Mouse (Mus musculus) adrenal gland, postnatal 36 days (tissue): ENCODE data around the gene Scg3. TPM values are rescaled to one million over a fixed set of nuclear protein-coding genes. Genes with fewer than 3 reads are reported as not detected.
A peak's percentile ranks its signal among the peaks of the same experiment; 100 is the strongest.
"Not testable (repeated sequence)": the region's sequence is repeated elsewhere in the genome, so short reads cannot be mapped to it uniquely, and the experiment has no call there.

Experiments
- DNase-seq, 2 experiments: peaks; one replicate each; pipeline ENCODE4 v3.0.0; 2021; ENCODE audit warnings: mixed read lengths in 1 of 2
- total RNA-seq, 2 experiments: library from RNA; stranded (reverse); gene quantifications; 2 replicates each; pipeline ENCODE4 v1.2.3; 2021

The Scg3 gene
- total RNA-seq, 2 experiments from 2014 or later, result 19.9 to 20.2 TPM

GRCm38 (mm10) chr9:75625556-75626307, 58.1 kb downstream of the Scg3 start, which contains the start of gene Lysmd2:
Lysmd2 (plus strand) TSS chr9:75625741.
- peak; percentile 90 for DNase-seq

DNA sequence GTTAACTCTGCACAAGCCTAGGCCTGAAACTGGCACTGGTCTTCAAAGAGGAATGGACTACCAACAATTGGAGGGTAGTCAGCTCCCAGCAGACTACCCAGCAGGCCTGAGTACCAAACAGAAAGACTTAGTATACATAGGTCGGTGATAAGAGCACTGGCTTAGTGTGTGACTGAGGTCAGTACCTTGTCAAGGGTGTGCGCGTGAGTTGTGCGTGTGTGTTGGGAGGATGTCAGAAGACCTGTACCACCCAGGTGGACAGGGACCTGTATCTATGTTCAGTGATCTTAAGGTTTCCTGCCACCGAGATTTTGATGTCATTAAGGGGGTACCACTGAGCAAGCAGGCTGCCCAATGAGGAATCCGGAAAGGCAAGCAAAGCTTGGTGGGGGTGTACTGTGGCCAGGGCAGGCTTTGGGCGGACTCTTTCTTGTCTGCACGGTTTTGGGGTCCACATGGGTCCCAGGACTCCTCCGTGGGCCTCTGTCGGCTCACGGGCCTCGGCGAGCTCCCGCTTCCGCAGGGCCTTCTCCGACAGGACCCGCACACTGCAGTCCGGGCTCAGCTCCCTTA, 58.8 kb downstream of the Scg3 start:
- no peak for DNase-seq

DNA sequence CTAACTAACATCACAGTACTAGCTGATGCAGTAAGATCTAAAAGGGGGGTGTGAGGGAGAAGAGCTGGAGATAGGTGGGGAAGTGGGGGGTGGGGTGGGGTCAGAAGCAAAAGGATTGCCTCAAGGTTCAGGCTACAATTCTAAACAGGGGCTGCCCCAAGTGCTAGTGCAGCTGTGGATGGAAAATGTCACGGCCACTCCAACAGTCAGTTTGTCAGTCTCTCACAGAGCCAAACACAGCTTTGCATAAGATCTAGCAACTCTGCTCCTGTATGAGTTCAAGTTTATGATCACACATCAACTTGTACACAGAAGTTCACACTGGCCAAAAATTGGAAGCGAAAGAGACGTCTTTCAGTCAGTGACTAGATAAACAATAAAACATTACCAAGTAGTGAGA, 62.4 kb downstream of the Scg3 start:
- DNase-seq, result no peak

- not testable (repeated sequence) for DNase-seq
These were observed 64.1 kb downstream of the Scg3 start for GRCm38 (mm10) chr9:75619761-75620160.

GRCm38 (mm10) chr9:75618836-75619400, 64.9 kb downstream of the Scg3 start:
- no peak for DNase-seq

GRCm38 (mm10) chr9:75616560-75616959, 67.3 kb downstream of the Scg3 start:
- DNase-seq, result no peak

- DNase-seq, result peak; percentile 43 to 63
These were observed 73.0 kb downstream of the Scg3 start, which contains the start of gene Tmod2 for GRCm38 (mm10) chr9:75610571-75611493. Tmod2 (minus strand) TSS chr9:75611325.

GRCm38 (mm10) chr9:75609965-75610364, 73.9 kb downstream of the Scg3 start:
- no peak for DNase-seq

DNA sequence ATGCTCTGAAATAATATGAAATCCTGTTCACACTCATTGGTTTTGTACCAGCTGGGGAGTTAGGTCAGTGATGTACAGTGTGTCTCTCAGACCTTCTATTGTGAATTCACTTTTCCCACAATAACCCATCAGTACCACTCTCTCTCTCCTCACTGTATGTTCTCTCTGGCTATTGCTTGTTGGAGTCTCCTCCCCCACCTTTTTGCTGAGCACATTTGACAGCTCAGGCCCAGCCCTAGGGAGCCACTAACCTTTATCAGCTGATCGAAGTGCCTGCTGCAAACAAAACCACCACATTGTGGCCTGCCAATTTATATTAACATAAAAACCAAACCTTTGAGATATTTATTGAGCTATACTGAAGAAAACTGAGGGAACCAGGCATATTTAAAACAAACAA, 74.4 kb downstream of the Scg3 start:
- DNase-seq, result no peak

DNA sequence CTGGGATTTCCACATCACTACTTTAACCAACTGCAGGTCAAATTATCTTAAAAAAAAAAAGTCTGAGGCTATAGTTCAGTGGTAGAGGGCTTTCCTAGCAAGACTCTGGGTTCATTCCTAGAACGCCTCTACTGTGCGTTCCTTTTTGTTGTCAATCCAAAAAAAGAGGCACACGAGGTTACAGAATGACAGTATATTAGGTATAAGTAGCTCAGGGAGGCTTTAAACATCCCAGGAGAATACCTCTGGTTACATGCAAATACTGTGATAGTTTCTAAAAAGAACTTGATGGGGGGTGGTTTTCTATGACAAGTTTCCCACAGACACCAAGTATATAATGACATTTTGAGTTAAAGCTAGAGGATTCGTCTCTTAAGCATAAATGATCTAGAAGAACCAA, 76.4 kb downstream of the Scg3 start:
- no peak for DNase-seq

- DNase-seq, result no peak
These were observed 82.3 kb downstream of the Scg3 start for GRCm38 (mm10) chr9:75601510-75601909.

DNA sequence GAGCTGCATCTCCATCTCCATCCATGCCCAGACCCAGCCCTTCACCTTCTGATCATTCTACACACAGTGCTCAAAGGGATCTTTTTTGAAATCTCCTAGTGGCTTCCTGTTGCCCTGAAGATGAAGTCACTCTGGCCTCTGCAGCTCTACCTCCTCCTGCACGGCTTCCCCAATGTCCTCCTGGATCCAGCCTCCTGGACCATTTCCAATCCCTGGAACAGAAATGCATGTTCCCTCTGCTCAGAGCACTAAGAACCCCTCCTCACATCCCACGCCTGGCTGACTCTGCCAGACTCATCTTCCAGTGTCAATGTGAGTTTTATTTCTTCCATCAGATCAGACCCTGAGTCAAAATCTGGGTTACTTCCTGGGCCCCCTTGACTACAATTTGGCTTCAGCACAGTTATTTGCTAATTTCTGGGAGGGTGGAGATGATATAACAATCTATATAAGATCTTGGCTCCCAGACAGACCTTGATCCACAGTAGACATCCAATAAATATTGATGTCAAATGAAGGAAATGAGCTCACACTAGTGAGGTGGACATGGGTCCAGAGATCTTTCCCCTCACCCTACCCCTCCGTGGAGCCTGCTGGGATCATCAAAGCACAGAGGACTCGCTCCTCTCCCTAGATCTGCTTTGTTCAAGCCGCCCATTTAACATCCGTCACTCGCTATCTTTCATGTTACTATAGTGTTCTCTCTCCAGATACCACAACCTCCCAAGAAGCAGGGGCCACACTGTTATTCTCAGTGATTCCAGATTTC, 83.5 kb downstream of the Scg3 start:
- DNase-seq, result no peak

DNA sequence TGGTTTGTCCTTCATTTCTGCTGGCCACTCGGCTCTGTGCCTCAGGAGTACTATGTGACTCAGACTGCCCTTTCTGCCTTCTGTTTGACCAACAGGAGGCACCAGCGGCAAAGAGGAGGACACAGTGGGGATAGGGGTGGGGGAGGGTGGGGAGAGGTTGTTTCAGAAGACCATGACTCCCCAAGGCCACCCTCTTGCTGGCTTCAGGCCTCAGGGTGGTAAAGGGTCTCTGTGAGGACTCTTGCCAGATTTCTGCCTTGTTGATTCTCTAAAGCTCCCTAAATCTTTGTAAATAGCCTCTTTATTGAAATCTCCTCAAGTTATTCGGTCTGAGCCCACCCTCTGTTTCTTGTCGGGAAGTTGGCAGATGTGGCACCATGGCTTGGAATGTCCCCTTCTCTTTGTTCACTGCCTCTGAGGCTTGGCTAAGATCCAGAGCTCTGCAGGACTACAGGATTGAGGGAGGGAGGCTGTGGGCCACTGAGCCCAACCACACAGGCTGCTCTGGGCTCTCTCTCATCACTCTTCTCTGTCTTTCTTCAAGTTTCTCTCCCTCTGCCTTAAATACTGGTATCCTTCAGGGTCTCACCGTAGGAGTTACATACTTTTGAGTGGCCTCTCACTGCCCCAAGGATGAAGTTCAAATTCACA, 84.5 kb downstream of the Scg3 start:
- peak; percentile 15 to 30 for DNase-seq

GRCm38 (mm10) chr9:75597596-75597995, 86.3 kb downstream of the Scg3 start:
- no peak for DNase-seq

GRCm38 (mm10) chr9:75597036-75597435, 86.8 kb downstream of the Scg3 start:
- no peak for DNase-seq

DNA sequence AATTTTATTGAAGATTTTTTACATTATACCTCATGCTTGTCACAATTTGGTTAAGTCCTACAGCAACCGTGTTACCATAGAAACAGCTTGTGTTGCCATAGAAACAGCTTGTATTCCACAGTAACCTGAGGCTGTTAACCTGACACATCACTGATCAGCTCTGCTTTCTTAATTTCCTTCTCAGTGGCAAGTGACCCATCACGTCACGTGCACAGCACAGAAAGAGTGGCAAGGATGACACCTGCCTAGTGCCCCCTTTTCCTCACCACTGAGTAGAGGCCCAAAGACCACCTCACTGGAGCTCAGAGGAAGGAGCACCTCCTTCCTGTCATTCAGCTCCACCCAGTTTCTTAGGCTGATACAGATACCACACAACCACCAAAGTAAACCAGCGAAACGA, 90.4 kb downstream of the Scg3 start:
- DNase-seq, result no peak

Other genes starting within 250 kb of the Scg3 start
- gene Leo1, start 242.5 kb downstream of the Scg3 start, total RNA-seq, result 10 to 100 TPM; 18.6 to 29.9 TPM
- gene Tmod3, start 124.4 kb downstream of the Scg3 start, total RNA-seq, result 10 to 100 TPM; 68.7 to 78.5 TPM
- 10 to 100 TPM in 1 of 2 experiments, 1 to 10 TPM in 1; 9.8 to 11.4 TPM for gene Tmod2, start 72.7 kb downstream of the Scg3 start, total RNA-seq
- 10 to 100 TPM; 14.3 to 16.5 TPM for gene Lysmd2, start 58.3 kb downstream of the Scg3 start, total RNA-seq
- gene Bmp5, start 91.3 kb upstream of the Scg3 start, total RNA-seq, result 1 to 10 TPM; 2.3 to 2.5 TPM